Mouse (Mus musculus): ENCODE data around the gene Leng9. TPM values are rescaled to one million over a fixed set of nuclear protein-coding genes. Genes with fewer than 3 reads are reported as not detected.
"Not testable (repeated sequence)": the region's sequence is repeated elsewhere in the genome, so short reads cannot be mapped to it uniquely, and the experiment has no call there.

The Leng9 gene
- 7.0 and 8.7 TPM in 2 replicates for polyA plus RNA-seq (2015; fragmentation: Nextera tagmentation; extraction: Ambion mirVana)

DNA sequence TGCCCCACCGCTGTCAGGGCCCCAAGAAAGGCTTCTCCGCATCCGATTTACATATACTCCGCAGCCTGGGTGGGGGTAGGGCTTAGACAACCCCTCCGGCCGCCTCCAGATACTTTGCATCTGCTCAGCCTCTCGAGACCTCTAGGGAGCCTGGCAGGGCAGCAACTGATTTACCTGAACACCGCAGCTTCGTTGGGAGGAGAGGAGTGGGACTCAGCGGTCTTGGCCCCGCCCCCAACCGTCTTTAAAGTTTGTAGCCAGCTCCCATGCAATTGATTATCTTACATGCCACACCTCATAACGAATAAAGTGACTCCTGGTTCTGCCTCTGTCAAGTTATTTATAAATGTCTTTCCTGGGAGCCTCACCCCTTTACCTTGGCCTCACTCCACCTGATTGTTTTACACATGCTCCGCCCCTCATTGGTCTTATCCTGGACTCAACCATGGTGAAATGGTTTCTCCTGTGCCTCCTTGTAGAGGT is at the start of gene Leng9:
Gene Leng9, minus strand, starts transcription at position 316 of the 483 bp plus-strand sequence.
- no peak for DNase-seq (ENCODE audit: low spot score)

GRCm38 (mm10) chr7:4178438-4178837 is 28.3 kb upstream of the Leng9 start:
- peak; percentile 21 for DNase-seq (ENCODE audit: low spot score)

- DNase-seq (ENCODE audit: low spot score): no peak
Observed at GRCm38 (mm10) chr7:4170193-4170938, 20.2 kb upstream of the Leng9 start.

DNA sequence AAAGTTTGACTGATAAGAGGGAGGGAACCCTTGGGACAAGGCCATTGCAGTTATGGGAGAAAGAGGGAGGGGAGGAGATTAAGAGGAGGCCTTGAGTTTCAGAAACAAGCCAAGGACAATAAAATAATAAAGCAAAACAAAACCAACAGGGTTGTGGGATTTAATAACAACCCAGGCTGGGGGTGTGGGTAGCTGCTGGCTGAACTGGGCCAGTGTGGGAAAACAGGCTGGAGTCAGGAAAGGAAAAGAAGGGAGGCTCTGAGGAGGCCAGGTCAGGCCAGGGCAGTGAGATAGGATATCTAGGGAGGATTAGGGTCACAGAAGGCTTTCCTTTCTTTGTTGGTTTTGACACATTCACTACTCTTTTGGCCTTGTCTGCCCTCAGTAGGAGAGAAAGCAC is 16.9 kb upstream of the Leng9 start:
- no peak for DNase-seq (ENCODE audit: low spot score)

- no peak for DNase-seq (ENCODE audit: low spot score)
Observed at GRCm38 (mm10) chr7:4165286-4165685, 15.1 kb upstream of the Leng9 start.

GRCm38 (mm10) chr7:4164090-4164910 is 14.1 kb upstream of the Leng9 start, which contains the start of gene Cdc42ep5:
Cdc42ep5 (minus strand) TSS chr7:4164860.
- DNase-seq (ENCODE audit: low spot score): no peak

GRCm38 (mm10) chr7:4163571-4164072 is 13.4 kb upstream of the Leng9 start:
- DNase-seq (ENCODE audit: low spot score): no peak

DNA sequence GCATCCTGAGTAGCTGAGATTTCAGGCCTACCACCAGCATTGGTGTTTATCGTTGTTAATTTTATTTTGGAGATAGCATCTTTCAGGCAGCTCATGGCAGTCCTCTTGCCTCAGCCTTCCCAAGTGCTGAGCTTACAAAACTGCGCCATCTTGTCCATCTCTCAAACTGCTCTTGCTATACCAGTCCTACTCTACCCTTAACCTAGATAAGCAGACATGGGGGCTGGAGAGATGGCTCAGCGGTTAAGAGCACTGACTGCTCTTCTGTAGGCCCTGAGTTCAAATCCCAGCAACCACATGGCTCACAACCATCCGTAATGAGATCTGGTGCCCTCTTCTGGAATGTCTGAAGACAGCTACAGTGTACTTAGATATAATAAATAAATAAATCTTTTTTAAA is 11.4 kb upstream of the Leng9 start:
- not testable (repeated sequence) for DNase-seq (ENCODE audit: low spot score)

DNA sequence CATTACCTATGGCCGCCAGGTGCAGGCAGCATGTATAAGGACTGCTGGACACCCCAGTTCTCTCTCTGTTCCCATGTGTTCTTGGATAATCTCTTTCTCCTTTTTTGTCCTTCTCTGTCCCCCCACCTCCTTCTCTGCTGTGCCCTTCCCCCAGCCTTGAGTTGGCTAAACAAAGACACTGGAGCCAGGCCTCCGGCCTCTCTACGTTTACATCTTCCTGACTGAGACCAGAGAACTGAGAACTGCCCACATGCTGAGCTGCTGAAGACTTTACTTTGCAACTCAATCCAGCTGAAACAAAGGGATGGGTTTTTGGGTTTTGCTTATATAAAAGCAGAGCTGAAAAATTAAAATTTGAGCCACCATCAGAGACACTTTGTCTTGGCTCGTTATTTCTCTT is 4.8 kb upstream of the Leng9 start:
- no peak for DNase-seq (ENCODE audit: low spot score)

DNA sequence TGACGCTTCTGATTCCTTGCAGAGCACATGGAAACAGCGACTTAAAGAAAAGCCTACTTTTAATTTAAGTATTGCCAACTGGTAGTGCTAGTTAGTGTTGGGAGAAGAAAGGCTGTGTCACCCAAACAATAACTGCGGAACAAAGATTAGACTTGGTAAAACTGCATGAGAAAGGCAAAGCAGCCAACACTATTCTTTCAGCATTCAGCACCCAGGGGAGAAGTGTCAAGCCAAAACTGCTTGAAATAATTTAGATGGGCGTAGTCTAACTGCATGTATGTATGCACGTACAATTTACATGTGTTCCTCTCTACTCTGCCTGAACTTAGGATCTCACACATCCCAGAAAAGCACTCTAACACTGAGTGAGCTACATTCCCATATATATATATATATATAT is 4.2 kb upstream of the Leng9 start:
- no peak for DNase-seq (ENCODE audit: low spot score)

- no peak for DNase-seq (ENCODE audit: low spot score)
Observed at GRCm38 (mm10) chr7:4151241-4151640, 1.1 kb upstream of the Leng9 start.

DNA sequence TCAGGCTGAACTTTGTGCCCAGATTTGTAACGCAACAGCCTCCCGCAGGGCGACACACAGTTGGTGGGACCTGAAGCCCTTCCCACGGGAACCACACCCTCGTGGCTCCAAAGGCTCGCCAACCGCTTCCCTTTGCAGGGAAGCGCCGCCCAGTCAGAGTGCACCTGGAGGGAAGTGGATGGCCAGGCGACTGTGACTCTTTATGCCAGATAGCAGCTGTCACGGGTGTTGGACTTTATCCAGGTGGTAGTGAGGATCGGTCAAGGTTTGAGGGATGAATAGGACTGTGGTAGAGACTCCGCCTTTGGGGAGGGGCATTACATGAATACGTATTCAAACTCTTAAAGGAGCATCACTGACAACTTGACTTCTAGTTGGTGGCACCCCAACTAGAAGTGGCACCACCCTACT is 642 bp upstream of the Leng9 start:
- peak; percentile 13 for DNase-seq (ENCODE audit: low spot score)

GRCm38 (mm10) chr7:4149209-4150054 is 742 bp downstream of the Leng9 start:
- peak; percentile 74 for DNase-seq (ENCODE audit: low spot score)

DNA sequence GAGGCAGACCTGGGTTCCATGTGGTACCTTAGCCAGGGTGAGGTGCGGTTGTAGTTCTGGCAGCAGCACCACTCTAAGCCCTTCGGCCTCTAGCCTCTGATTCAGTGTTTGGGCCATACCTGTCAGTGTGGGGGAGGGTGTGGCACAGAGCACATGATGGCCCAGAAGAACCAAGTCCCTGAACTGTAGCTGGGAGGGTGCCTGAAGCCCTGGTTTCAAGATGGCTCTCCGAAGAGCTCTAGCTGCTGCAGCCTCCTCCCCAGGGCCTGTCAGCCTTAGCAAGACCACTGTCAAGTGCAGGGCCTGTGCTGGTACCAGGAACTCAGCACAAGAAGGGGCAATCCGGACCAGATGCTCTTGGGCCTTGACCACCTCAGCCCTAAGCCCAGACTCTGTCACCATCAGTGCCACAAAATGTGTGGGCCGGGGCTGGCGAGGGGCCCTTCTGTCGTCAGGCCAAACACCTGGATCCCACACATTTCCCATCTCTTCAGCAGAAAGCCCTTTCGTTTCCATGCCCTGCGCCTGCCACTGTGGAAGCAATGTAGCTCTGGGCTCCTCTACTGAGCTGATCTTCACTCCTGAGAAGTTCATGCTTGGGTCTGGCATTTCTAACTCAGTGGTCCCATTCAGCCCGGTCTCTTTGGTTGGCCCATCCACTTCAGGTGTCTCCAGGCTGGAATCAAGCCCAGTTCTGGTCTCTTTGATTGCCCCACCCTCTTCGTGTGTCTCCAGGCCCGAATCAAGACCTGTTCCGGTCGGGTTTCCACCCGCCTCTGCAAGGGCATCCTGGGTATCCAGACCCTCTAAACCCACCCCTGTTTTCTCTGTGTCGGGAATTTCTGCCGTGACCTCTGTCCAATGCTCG is 1.6 kb downstream of the Leng9 start:
- no peak for DNase-seq (ENCODE audit: low spot score)

- DNase-seq (ENCODE audit: low spot score): no peak
Observed at GRCm38 (mm10) chr7:4147836-4148235, 2.3 kb downstream of the Leng9 start.

- DNase-seq (ENCODE audit: low spot score): no peak
Observed at GRCm38 (mm10) chr7:4147371-4147770, 2.8 kb downstream of the Leng9 start.

DNA sequence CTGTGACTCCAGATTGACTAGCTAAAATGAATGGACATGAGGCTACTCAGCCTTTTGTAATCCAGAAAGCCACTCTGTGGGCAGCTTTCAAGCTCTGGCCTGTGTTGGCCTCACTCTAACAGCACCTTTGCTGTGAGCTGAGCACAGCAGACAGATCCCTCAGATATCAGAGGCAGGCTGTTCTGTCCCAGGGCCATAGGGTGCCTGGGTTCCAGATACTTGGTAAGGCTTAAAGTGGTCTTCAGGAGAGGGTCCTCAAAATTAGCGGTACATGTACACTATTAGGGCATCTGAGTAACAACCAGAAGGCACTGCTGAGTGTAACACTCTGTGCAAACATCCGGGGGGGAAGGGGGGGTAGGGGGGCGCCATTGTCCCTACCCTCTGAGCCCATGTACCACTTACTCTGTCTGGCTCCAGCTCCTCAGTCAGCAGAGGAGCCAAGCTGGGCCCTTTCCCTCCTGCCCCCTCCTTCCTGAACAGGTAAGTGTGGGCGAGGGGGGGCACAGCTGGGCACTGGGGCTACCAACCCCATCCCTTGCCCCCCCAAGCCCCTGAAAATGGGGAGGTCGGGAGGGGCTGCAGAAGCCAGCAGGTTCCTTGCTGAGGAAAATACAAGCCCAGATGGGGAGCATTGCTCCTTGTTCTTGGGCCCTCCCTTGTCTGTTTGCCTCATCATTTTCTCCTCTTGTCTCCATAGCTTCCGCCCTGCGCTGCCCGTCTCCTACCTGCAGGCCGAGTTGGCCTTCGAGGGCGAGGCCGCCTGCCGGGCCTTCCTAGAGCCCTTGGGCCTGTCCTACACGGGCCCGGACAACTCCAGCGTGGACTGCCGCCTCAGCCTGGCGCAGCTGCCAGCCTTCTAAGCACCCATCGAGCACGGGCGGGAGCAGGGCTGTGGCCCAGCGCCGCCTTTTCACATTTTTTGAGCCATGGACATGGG is 3.7 kb downstream of the Leng9 start:
- DNase-seq (ENCODE audit: low spot score): no peak

- peak; percentile 56 for DNase-seq (ENCODE audit: low spot score)
Observed at GRCm38 (mm10) chr7:4145552-4146190, 4.5 kb downstream of the Leng9 start.
